Mouse (Mus musculus): ENCODE measurements around the gene Mrpl54. TPM values are rescaled to one million over a fixed set of nuclear protein-coding genes. Genes with fewer than 3 reads are reported as not detected.

Mrpl54 gene
- total and polyA plus RNA-seq, 3 experiments, result 85.7 to 101 (median 93.2) TPM

GRCm38 (mm10) chr10:81306837-81307682 lies 40.3 kb upstream of the Mrpl54 start:
- 90% methylated on average over 21 of the region's 21 CpGs for WGBS
- intact Hi-C loops (cut with DNase I), result no loop called here
- peaks cover 2% of the 10 kb centered on the region for H3K79me2 ChIP-seq (replicated peaks; ENCODE audit: control insufficient read depth, insufficient read depth, low read length)

GRCm38 (mm10) chr10:81306173-81306668 lies 39.5 kb upstream of the Mrpl54 start:
- Histone ChIP-seq H3K27ac (no peak overlapping the region), H3K36me3 (ENCODE audit: control insufficient read depth, insufficient read depth, low read length) (no peaks in the 10 kb centered on the region), H3K4me1 (ENCODE audit: control insufficient read depth, insufficient read depth, low read length) (peaks cover 23% of the 10 kb centered on the region), H3K9ac (ENCODE audit: low read depth, low read length) (no peak overlapping the region), H3K79me2 (replicated peaks; ENCODE audit: control insufficient read depth, insufficient read depth, low read length) (peaks cover 2% of the 10 kb centered on the region), H3K27me3 (ENCODE audit: control insufficient read depth, insufficient read depth, low read length) (no peaks in the 10 kb centered on the region), H3K4me3 (no peak overlapping the region)
- WGBS, result 85% methylated on average over 12 of the region's 12 CpGs
- DNase-seq, result no peak
- no peak for TF ChIP-seq POLR2A (IDR thresholded peaks at IDR 0.05; ENCODE audit: insufficient read depth, low read depth, low read length)
- no peak for TF ChIP-seq EP300 (IDR thresholded peaks at IDR 0.05; ENCODE audit: insufficient read depth, low read depth, low read length)
- TF ChIP-seq CTCF (IDR thresholded peaks at IDR 0.05), result no peak
- intact Hi-C loops (cut with DNase I), result no loop called here

More at GRCm38 (mm10) chr10:81306837-81307682, 40.3 kb upstream of the Mrpl54 start:
- TF ChIP-seq EP300 (IDR thresholded peaks at IDR 0.05; ENCODE audit: insufficient read depth, low read depth, low read length) (no peak), POLR2A (IDR thresholded peaks at IDR 0.05; ENCODE audit: insufficient read depth, low read depth, low read length) (no peak), CTCF (IDR thresholded peaks at IDR 0.05) (no peak)
- Histone ChIP-seq H3K27me3 (ENCODE audit: control insufficient read depth, insufficient read depth, low read length) (no peaks in the 10 kb centered on the region), H3K9ac (ENCODE audit: low read depth, low read length) (no peak overlapping the region), H3K36me3 (ENCODE audit: control insufficient read depth, insufficient read depth, low read length) (no peaks in the 10 kb centered on the region), H3K27ac (no peak overlapping the region), H3K4me1 (ENCODE audit: control insufficient read depth, insufficient read depth, low read length) (peaks cover 20% of the 10 kb centered on the region), H3K4me3 (no peak overlapping the region)
- no peak for DNase-seq

- H3K4me1 ChIP-seq (ENCODE audit: control insufficient read depth, insufficient read depth, low read length), result peaks cover 24% of the 10 kb centered on the region
- no peak for DNase-seq
- H3K9ac ChIP-seq (ENCODE audit: low read depth, low read length), result no peak overlapping the region
- no peak overlapping the region for H3K4me3 ChIP-seq
- WGBS, result 92% methylated on average over 14 of the region's 14 CpGs
- TF ChIP-seq CTCF (IDR thresholded peaks at IDR 0.05) (no peak), POLR2A (IDR thresholded peaks at IDR 0.05; ENCODE audit: insufficient read depth, low read depth, low read length) (no peak), EP300 (IDR thresholded peaks at IDR 0.05; ENCODE audit: insufficient read depth, low read depth, low read length) (no peak)
- H3K36me3 ChIP-seq (ENCODE audit: control insufficient read depth, insufficient read depth, low read length), result no peaks in the 10 kb centered on the region
- H3K27ac ChIP-seq, result no peak overlapping the region
- peaks cover 3% of the 10 kb centered on the region for H3K79me2 ChIP-seq (replicated peaks; ENCODE audit: control insufficient read depth, insufficient read depth, low read length)
- intact Hi-C loops (cut with DNase I), result loop anchor here (1.0 kb wide), 1 partner anchor 16 kb away; no protein-coding TSS in a partner anchor
- H3K27me3 ChIP-seq (ENCODE audit: control insufficient read depth, insufficient read depth, low read length), result no peaks in the 10 kb centered on the region
Observed at GRCm38 (mm10) chr10:81305663-81306062, 38.9 kb upstream of the Mrpl54 start.

- intact Hi-C loops (cut with DNase I), result loop anchor here (1.0 kb wide), 1 partner anchor 15 kb away; no protein-coding TSS in a partner anchor
- Histone ChIP-seq H3K4me1 (ENCODE audit: control insufficient read depth, insufficient read depth, low read length) (peaks cover 33% of the 10 kb centered on the region), H3K4me3 (no peak overlapping the region), H3K79me2 (replicated peaks; ENCODE audit: control insufficient read depth, insufficient read depth, low read length) (peaks cover 5% of the 10 kb centered on the region), H3K27ac (no peak overlapping the region), H3K36me3 (ENCODE audit: control insufficient read depth, insufficient read depth, low read length) (no peaks in the 10 kb centered on the region), H3K9ac (ENCODE audit: low read depth, low read length) (no peak overlapping the region), H3K27me3 (ENCODE audit: control insufficient read depth, insufficient read depth, low read length) (no peaks in the 10 kb centered on the region)
- peak in 1 of 2 experiments; percentile 70 for DNase-seq
- TF ChIP-seq EP300 (IDR thresholded peaks at IDR 0.05; ENCODE audit: insufficient read depth, low read depth, low read length) (peak; percentile 78; the same call in 1 of the 2 replicates), POLR2A (IDR thresholded peaks at IDR 0.05; ENCODE audit: insufficient read depth, low read depth, low read length) (no peak), CTCF (IDR thresholded peaks at IDR 0.05) (peak; percentile 89)
- WGBS, result 19% methylated on average over 9 of the region's 9 CpGs
Observed at GRCm38 (mm10) chr10:81304597-81305238, 38.0 kb upstream of the Mrpl54 start.

GRCm38 (mm10) chr10:81303761-81304160 lies 37.0 kb upstream of the Mrpl54 start:
- WGBS, result 60% methylated on average over 7 of the region's 7 CpGs
- no peak overlapping the region for H3K4me3 ChIP-seq
- no peak for DNase-seq
- peaks cover 5% of the 10 kb centered on the region for H3K79me2 ChIP-seq (replicated peaks; ENCODE audit: control insufficient read depth, insufficient read depth, low read length)
- TF ChIP-seq EP300 (IDR thresholded peaks at IDR 0.05; ENCODE audit: insufficient read depth, low read depth, low read length), result no peak
- TF ChIP-seq CTCF (IDR thresholded peaks at IDR 0.05), result no peak
- H3K9ac ChIP-seq (ENCODE audit: low read depth, low read length), result no peak overlapping the region
- intact Hi-C loops (cut with DNase I), result no loop called here
- no peaks in the 10 kb centered on the region for H3K27me3 ChIP-seq (ENCODE audit: control insufficient read depth, insufficient read depth, low read length)
- peaks cover 42% of the 10 kb centered on the region for H3K4me1 ChIP-seq (ENCODE audit: control insufficient read depth, insufficient read depth, low read length)
- H3K27ac ChIP-seq, result peak overlapping the region; percentile 60
- no peaks in the 10 kb centered on the region for H3K36me3 ChIP-seq (ENCODE audit: control insufficient read depth, insufficient read depth, low read length)

All from heart, adult 2 months (tissue).